Mouse (Mus musculus) thymus, adult 2 months (tissue): Measurements from ENCODE around the gene Jhy.

Experiments used
- CTCF ChIP-seq: fragments of 200-500 bp; IDR thresholded peaks from 2 replicates; pipeline ENCODE4 v1.5.1; 2012; ENCODE audit warnings: mild to moderate bottlenecking, control low read depth, low read length, moderate library complexity, borderline replicate concordance; ENCODE audit not compliant: control insufficient read depth, poor library complexity, insufficient read depth; ENCODE audit errors: extremely low read depth
- POLR2A ChIP-seq: fragments of 200-500 bp; IDR thresholded peaks from 2 replicates; pipeline ENCODE4 v1.6.1; 2012; ENCODE audit warnings: mild to moderate bottlenecking, low read length, control low read depth, moderate library complexity; ENCODE audit not compliant: control insufficient read depth, poor library complexity, insufficient read depth; ENCODE audit errors: extremely low read depth

GRCm38 (mm10) chr9:40994075-40994474 is 30.2 kb upstream of the Jhy start:
- TF ChIP-seq CTCF (no peak), POLR2A (no peak)
